Mouse (Mus musculus): Measurements from ENCODE around the gene Baz2b. TPM values are rescaled to one million over a fixed set of nuclear protein-coding genes. Genes with fewer than 3 reads are reported as not detected.
"Not testable (repeated sequence)": the region's sequence is repeated elsewhere in the genome, so short reads cannot be mapped to it uniquely, and the experiment has no call there.

Baz2b gene
- polyA plus RNA-seq, 1 experiment from 2014 or later, result 52.5 TPM

GRCm38 (mm10) chr2:60090280-60090679 is 119.4 kb downstream of the Baz2b start:
- no peak for DNase-seq (ENCODE audit: low spot score)

- no peak for DNase-seq (ENCODE audit: low spot score)
Observed at GRCm38 (mm10) chr2:60089528-60090247, 120.0 kb downstream of the Baz2b start.

GRCm38 (mm10) chr2:60088785-60089527 is 120.7 kb downstream of the Baz2b start:
- DNase-seq (ENCODE audit: low spot score), result no peak

GRCm38 (mm10) chr2:60086197-60086903 is 123.3 kb downstream of the Baz2b start:
- DNase-seq (ENCODE audit: low spot score), result no peak

GRCm38 (mm10) chr2:60084823-60085222 is 124.8 kb downstream of the Baz2b start:
- no peak for DNase-seq (ENCODE audit: low spot score)

DNA sequence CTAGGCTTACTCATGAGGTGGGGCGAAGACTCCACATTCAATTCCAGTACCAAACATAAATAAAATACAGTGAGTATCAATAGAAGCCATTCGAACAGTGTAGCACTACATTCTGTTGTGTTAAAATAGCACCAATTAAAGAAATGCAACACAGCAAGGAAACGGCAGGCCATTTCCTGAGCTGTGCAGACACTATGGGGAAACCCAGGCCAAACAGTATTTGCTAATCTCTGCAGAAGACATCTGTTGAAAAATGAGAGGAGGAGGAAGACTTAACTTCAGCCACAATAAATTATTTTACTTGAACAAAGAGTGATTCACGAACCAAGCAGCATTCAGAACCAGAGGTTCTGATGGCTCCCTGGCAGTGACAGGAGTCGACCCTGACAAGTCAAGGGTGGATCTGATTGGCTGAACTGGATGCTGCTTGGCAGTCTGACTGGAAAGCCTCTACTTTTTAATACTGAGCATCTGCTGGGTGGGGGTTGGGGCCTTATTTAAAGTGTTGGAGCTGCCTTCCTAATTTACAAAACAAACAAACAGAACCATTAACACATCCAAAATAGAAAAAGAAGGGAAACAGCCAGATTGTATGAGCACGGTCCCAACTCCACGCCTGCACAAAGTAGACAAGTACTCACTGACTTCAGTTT is 126.5 kb downstream of the Baz2b start:
- DNase-seq (ENCODE audit: low spot score), result no peak

DNA sequence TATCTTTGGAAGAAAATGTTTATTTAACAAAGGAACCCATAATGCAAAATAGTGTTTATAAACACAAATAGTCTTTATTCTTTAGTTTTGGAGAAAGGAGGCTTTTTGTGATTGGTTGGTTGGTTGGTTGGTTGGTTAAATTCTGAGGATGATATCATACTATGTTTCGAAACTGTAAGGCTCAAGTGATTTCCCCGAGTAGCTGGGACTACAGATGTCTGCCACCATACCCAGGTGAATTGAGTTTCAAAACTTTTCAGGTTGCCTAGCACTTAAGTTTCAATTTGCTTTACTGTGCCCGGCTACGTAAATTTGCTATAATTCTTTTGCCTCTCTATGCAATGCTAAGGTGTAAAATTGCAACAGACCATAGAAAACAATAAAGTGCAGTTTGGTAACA is 127.4 kb downstream of the Baz2b start:
- no peak for DNase-seq (ENCODE audit: low spot score)

DNA sequence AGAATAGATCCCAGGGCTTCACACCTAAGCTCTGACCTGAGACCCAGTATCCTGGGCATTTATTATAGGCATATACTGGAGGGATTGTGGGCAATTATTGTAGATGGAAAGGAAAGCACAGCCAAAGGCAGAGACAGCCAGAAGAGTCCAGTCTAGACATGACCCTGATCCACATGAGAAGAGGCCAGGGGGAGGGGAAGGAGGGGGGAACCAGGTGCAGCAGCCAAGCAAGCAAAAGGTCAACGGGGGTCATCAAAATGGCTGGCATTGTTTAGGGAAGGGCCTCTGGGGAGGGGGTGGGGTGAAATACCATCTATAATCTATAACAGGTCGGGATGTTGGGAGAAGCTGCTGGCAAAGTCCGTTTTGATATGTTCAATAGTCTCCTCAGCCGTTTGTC is 128.8 kb downstream of the Baz2b start:
- DNase-seq (ENCODE audit: low spot score), result no peak

- DNase-seq (ENCODE audit: low spot score), result no peak
Observed at GRCm38 (mm10) chr2:60077631-60078030, 132.0 kb downstream of the Baz2b start.

GRCm38 (mm10) chr2:60076800-60077199 is 132.8 kb downstream of the Baz2b start:
- no peak for DNase-seq (ENCODE audit: low spot score)

GRCm38 (mm10) chr2:60076025-60076424 is 133.6 kb downstream of the Baz2b start:
- DNase-seq (ENCODE audit: low spot score), result no peak

DNA sequence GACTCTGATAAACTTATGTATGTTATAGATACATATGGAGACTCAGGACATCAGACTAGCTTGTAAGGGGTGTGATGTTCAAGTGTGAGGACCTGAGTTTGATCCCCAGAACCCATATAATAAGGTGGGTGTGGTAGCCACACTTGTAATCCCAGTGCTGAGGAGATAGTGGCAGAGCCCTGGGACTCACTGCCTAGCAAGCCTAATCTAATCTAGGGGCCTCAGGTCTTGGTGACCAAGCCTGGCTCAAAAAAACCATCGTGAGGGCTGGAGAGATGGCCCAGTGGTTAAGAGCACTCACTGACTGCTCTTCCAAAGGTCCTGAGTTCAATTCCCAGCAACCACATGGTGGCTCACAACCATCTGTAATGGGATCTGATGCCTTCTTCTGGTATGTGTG is 135.8 kb downstream of the Baz2b start:
- DNase-seq (ENCODE audit: low spot score), result not testable (repeated sequence)

GRCm38 (mm10) chr2:60071813-60072212 is 137.8 kb downstream of the Baz2b start:
- peak; percentile 51 for DNase-seq (ENCODE audit: low spot score)

GRCm38 (mm10) chr2:60070938-60071337 is 138.7 kb downstream of the Baz2b start:
- no peak for DNase-seq (ENCODE audit: low spot score)

DNA sequence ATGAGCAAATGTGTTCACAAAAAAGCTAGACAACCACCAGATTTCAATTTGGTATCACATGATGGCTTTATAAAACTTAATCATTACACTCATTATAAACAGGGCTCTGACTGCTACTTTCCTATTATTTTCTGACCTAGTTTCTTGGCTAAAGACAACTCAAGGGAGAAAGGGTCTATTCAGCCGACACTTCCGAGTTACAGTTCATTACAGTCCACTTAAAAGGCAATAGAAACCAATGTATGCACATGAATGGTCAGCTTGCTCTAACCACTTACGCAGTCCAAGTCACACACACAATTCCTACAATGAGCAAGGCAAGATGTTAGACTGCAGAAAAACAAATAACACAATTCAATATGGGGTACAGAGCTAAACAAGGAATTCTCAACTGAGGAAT is 141.2 kb downstream of the Baz2b start:
- DNase-seq (ENCODE audit: low spot score), result no peak

GRCm38 (mm10) chr2:60065415-60065814 is 144.2 kb downstream of the Baz2b start:
- no peak for DNase-seq (ENCODE audit: low spot score)

DNA sequence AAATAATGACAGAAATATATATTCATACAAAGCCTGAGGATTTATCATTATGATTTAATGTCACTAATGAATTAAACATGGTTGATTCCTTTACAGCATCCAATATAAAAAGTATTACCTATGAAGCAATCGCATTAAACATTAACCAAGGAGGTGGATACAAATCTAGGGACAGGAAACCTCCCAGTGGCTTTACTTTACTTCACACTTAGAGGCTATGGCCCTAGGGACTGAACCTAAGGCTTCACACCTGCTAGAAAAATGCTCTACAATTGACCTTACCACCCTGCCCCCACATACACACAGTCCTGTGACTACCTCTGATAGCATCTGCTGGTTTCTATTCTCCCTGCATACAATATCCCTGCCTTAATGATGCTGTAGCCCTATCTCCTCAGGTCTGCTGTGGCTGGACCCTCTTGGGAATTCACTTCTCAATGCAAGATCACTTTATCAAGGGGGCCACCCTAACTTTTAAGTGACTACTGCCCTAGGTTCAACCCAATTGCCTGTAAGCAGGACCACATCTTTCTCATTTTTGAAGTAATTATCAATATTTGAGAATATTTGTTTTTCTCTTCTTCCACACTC is 149.4 kb downstream of the Baz2b start:
- no peak for DNase-seq (ENCODE audit: low spot score)

GRCm38 (mm10) chr2:60059300-60059699 is 150.3 kb downstream of the Baz2b start:
- no peak for DNase-seq (ENCODE audit: low spot score)

- DNase-seq (ENCODE audit: low spot score), result peak; percentile 37
Observed at GRCm38 (mm10) chr2:60056043-60056442, 153.6 kb downstream of the Baz2b start.

GRCm38 (mm10) chr2:60054808-60055535 is 154.7 kb downstream of the Baz2b start:
- no peak for DNase-seq (ENCODE audit: low spot score)
